Mouse (Mus musculus): ENCODE results near the gene Canx.

GRCm38 (mm10) chr11:50277025-50277424 lies 48.4 kb downstream of the Canx start:
- TF ChIP-seq POLR2A (IDR thresholded peaks at IDR 0.05; ENCODE audit: insufficient read depth, low read depth, low read length), result no peak
- TF ChIP-seq CTCF (IDR thresholded peaks at IDR 0.05; ENCODE audit: insufficient read depth, low read depth, low read length), result no peak
